Comparison of ENCODE assay signal across 10 mouse cellular contexts in genomic region chr1:55886383-55887070, GRCm38 (mm10).
A peak's percentile ranks its signal among the peaks of the same experiment; 100 is the strongest.
DNase-seq lines count a peak whose midpoint lies in the region; ATAC-seq and TF ChIP-seq lines count a peak whose summit lies in the region.
"Had no signal": no experiment of that assay in that cellular context is flagged by ENCODE, and none has a peak within 500 bp of the region (broad histone marks: within the 10 kb centered on the region; RNA-seq: fewer than 3 reads in every experiment).

No protein-coding gene starts in this region.

- no peaks in the 10 kb centered on the region for H3K9me3 ChIP-seq in heart, embryonic 11.5 days (replicated peaks; ENCODE audit: control insufficient read depth, low read length)
- no peaks in the 10 kb centered on the region for H3K9me3 ChIP-seq in CH12.LX (replicated peaks; ENCODE audit: low read length)
- H3K9me3 ChIP-seq: liver, embryonic 15.5 days; stomach, embryonic 15.5 days had no signal

- dilution Hi-C loops in CH12.LX (cut with MboI; ENCODE audit: extremely low pct_ligation_motif_present, extremely low pct_unique_long_range_greater_than_20kb, low sequenced_read_pairs): no loop called here

- no peak for ATAC-seq in heart, embryonic 11.5 days (replicated peaks; ENCODE audit: insufficient number of reproducible peaks, low FRiP score, low TSS enrichment)
- peak; percentile 63; the same call in 1 of the 2 replicates for ATAC-seq in megakaryocyte-erythroid progenitor cell, adult 5-6 weeks (replicated peaks; ENCODE audit: low FRiP score, low TSS enrichment, poor library complexity, severe bottlenecking)

- TF ChIP-seq CTCF in CH12.LX (conservative IDR thresholded peaks at IDR 0.05 in 1 of 2, IDR thresholded peaks at IDR 0.05 in 1 of 2; ENCODE audit: low read depth in 2 of 2, low read length in 2 of 2): peak; percentile 30 to 72; a peak in 3 of 4 replicates

- H3K4me3 ChIP-seq in heart, embryonic 11.5 days (ENCODE audit: low read depth, low read length): no peak overlapping the region
- H3K4me3 ChIP-seq in CH12.LX (replicated peaks in 1 of 3; ENCODE audit: low read depth in 2 of 3, low read length in 2 of 3, poor library complexity in 1 of 3): no peak overlapping the region
- H3K4me3 ChIP-seq: liver, embryonic 15.5 days; stomach, embryonic 15.5 days had no signal

- 24% methylated on average over 5 of the region's 5 CpGs for WGBS in heart, embryonic 11.5 days (ENCODE audit: insufficient replicate concordance)

- no peak for TF ChIP-seq POLR2A in CH12.LX (IDR thresholded peaks at IDR 0.05; ENCODE audit: low read depth, low read length)

- H3K27ac ChIP-seq in heart, embryonic 11.5 days (ENCODE audit: low read depth, low read length): no peak overlapping the region
- no peak overlapping the region for H3K27ac ChIP-seq in CH12.LX (ENCODE audit: insufficient read depth, low read depth)
- H3K27ac ChIP-seq: liver, embryonic 15.5 days; stomach, embryonic 15.5 days had no signal

- H3K36me3 ChIP-seq in heart, embryonic 11.5 days (ENCODE audit: control insufficient read depth, insufficient read depth, low read length): no peaks in the 10 kb centered on the region
- no peaks in the 10 kb centered on the region for H3K36me3 ChIP-seq in CH12.LX (replicated peaks in 1 of 2; ENCODE audit: control insufficient read depth in 1 of 2, insufficient read depth in 1 of 2, low read length in 1 of 2)
- H3K36me3 ChIP-seq: liver, embryonic 15.5 days; stomach, embryonic 15.5 days had no signal

- no peak for TF ChIP-seq EP300 in CH12.LX (IDR thresholded peaks at IDR 0.05; ENCODE audit: low read length)

- TF ChIP-seq RAD21 in CH12.LX (IDR thresholded peaks at IDR 0.05; ENCODE audit: low read depth, low read length): peak; percentile 83

- DNase-seq in heart, adult 18-20 months: peak; percentile 13 to 59
- DNase-seq in CH12.LX (ENCODE audit: extremely low read depth): peak; percentile 45
- peak; percentile 72 for DNase-seq in brain, adult 2 months (ENCODE audit: low read depth, low spot score)
- DNase-seq in forelimb bud, embryonic 11.5 days (ENCODE audit: low read depth, low spot score): peak; percentile 61
- DNase-seq in layer of hippocampus, adult 8-10 months (ENCODE audit: low spot score in 2 of 2): peak; percentile 37 to 67
- DNase-seq in thymus, postnatal 4 days: peak; percentile 34

- H3K79me2 ChIP-seq in CH12.LX (replicated peaks; ENCODE audit: control insufficient read depth, extremely low read depth, insufficient read depth, poor library complexity, severe bottlenecking): no peaks in the 10 kb centered on the region

- H3K4me2 ChIP-seq in heart, embryonic 11.5 days: no peak overlapping the region
- no peak overlapping the region for H3K4me2 ChIP-seq in CH12.LX (ENCODE audit: insufficient read depth, low read depth, poor library complexity, severe bottlenecking)
- H3K4me2 ChIP-seq: liver, embryonic 15.5 days; stomach, embryonic 15.5 days had no signal

- no peak overlapping the region for H3K9ac ChIP-seq in heart, embryonic 11.5 days (ENCODE audit: low read depth, low read length)
- H3K9ac ChIP-seq in CH12.LX (ENCODE audit: insufficient read depth, low read depth): no peak overlapping the region
- H3K9ac ChIP-seq: liver, embryonic 15.5 days; stomach, embryonic 15.5 days had no signal

- H3K4me1 ChIP-seq in heart, embryonic 11.5 days (ENCODE audit: control insufficient read depth, insufficient read depth, low read length): 0 out of 2 replicates have a peak, but pooled peaks cover 3% of the 10 kb centered on the region
- no peaks in the 10 kb centered on the region for H3K4me1 ChIP-seq in CH12.LX (ENCODE audit: control insufficient read depth in 1 of 2, insufficient read depth in 2 of 2)
- H3K4me1 ChIP-seq: liver, embryonic 15.5 days; stomach, embryonic 15.5 days had no signal

- in situ Hi-C loops in CH12.LX (cut with MboI; ENCODE audit: low pct_ligation_motif_present, low pct_unique_long_range_greater_than_20kb, low sequenced_read_pairs): loop anchor here (25.0 kb wide), 2 partner anchors 1101 to 1326 kb away; partner anchors contain the start of gene Satb2

- H3K27me3 ChIP-seq in heart, embryonic 11.5 days (ENCODE audit: control insufficient read depth, insufficient read depth, low read length): peaks cover 24% of the 10 kb centered on the region
- H3K27me3 ChIP-seq in CH12.LX (replicated peaks): no peaks in the 10 kb centered on the region

TF ChIP-seq in CH12.LX, 34 proteins besides CTCF, POLR2A, EP300 and RAD21:
- TF ChIP-seq ZNF384 (IDR thresholded peaks at IDR 0.05; ENCODE audit: low read depth, low read length): no peak
- no peak for TF ChIP-seq ZMIZ1 (IDR thresholded peaks at IDR 0.05; ENCODE audit: low read depth, low read length)
- no peak for TF ChIP-seq NELFE (IDR thresholded peaks at IDR 0.05; ENCODE audit: low read depth, low read length)
- 0 out of 2 replicates have a peak, but pooled peaks have one; percentile 7 for TF ChIP-seq ZC3H11A (IDR thresholded peaks at IDR 0.05; ENCODE audit: low read depth, low read length)
- TF ChIP-seq JUND (conservative IDR thresholded peaks at IDR 0.05; ENCODE audit: low read depth, low read length): no peak
- no peak for TF ChIP-seq RCOR1 (conservative IDR thresholded peaks at IDR 0.05; ENCODE audit: low read depth, low read length)
- TF ChIP-seq SMC3 (IDR thresholded peaks at IDR 0.05; ENCODE audit: low read depth, low read length): peak; percentile 59
- TF ChIP-seq JUN (IDR thresholded peaks at IDR 0.05; ENCODE audit: insufficient read depth, low read depth, low read length): no peak
- no peak for TF ChIP-seq CHD1 (IDR thresholded peaks at IDR 0.05; ENCODE audit: low read depth, low read length)
- no peak for TF ChIP-seq MAX (IDR thresholded peaks at IDR 0.05; ENCODE audit: low read length)
- no peak for TF ChIP-seq GABPA (IDR thresholded peaks at IDR 0.05; ENCODE audit: insufficient replicate concordance, low read depth, low read length)
